Mouse (Mus musculus) embryonic facial prominence, embryonic 11.5 days (tissue): ENCODE measurements around the gene Alkbh1. TPM values are rescaled to one million over a fixed set of nuclear protein-coding genes. Genes with fewer than 3 reads are reported as not detected.

Source experiments
- ATAC-seq: fragments of 200-750 bp; cut with Nextera tagmentation; replicated peaks from 2 replicates; pipeline ENCODE4 v1.8.0; 2017; ENCODE audit warnings: low read depth; ENCODE audit not compliant: insufficient number of reproducible peaks, low FRiP score, low TSS enrichment
- DNase-seq: peaks from one replicate; pipeline ENCODE4 v3.0.0-alpha.2; 2015; ENCODE audit warnings: low spot score
- H3K27ac ChIP-seq: fragments of 300-500 bp; sonication (generic); replicated peaks from 2 replicates; pipeline ENCODE4 v1.5.1; 2014; ENCODE audit warnings: mild to moderate bottlenecking, low read depth, low read length, control low read depth
- H3K27me3 ChIP-seq: fragments of 300-500 bp; sonication (generic); 2 replicates; pipeline ENCODE4 v1.6.1; 2014; ENCODE audit warnings: mild to moderate bottlenecking, low read length, moderate library complexity, mixed read lengths; ENCODE audit not compliant: control insufficient read depth, insufficient read depth
- H3K36me3 ChIP-seq: fragments of 300-500 bp; sonication (generic); replicated peaks from 2 replicates; pipeline ENCODE4 v1.6.1; 2014; ENCODE audit warnings: low read depth, mild to moderate bottlenecking, low read length, moderate library complexity, mixed read lengths; ENCODE audit not compliant: control insufficient read depth, insufficient read depth
- H3K4me1 ChIP-seq: fragments of 300-500 bp; sonication (generic); 2 replicates; pipeline ENCODE4 v1.6.1; 2014; ENCODE audit warnings: low read length, mixed read lengths; ENCODE audit not compliant: control insufficient read depth, insufficient read depth
- H3K4me2 ChIP-seq: fragments of 300-500 bp; sonication (generic); 2 replicates; pipeline ENCODE4 v1.6.1; 2014; ENCODE audit warnings: low read depth, mild to moderate bottlenecking, control low read depth, low read length, moderate library complexity
- H3K4me3 ChIP-seq: fragments of 300-500 bp; sonication (generic); 2 replicates; pipeline ENCODE4 v1.5.1; 2014; ENCODE audit warnings: low read depth, low read length, control low read depth
- H3K9ac ChIP-seq: fragments of 300-500 bp; sonication (generic); replicated peaks from 2 replicates; pipeline ENCODE4 v1.6.1; 2014; ENCODE audit warnings: mild to moderate bottlenecking, control low read depth, low read length
- H3K9me3 ChIP-seq: fragments of 300-500 bp; sonication (generic); replicated peaks from 2 replicates; pipeline ENCODE4 v1.6.1; 2016; ENCODE audit warnings: mild to moderate bottlenecking, low read length, inconsistent platforms, mixed read lengths; ENCODE audit not compliant: control insufficient read depth
- WGBS: fragments of 180-500 bp; shearing (Covaris S2); extraction: QIAGEN DNeasy Blood & Tissue Kit; methylation state at CpG from one replicate; pipeline ENCODE4 v1.1.7; 2014; 5-methylcytosine and 5-hydroxymethylcytosine counted together
- polyA plus RNA-seq: library from polyadenylated mRNA; unstranded; fragments of >200 nt; fragmentation: Nextera tagmentation; extraction: Ambion mirVana; gene quantifications from 2 replicates; pipeline ENCODE4 v1.2.1, GENCODE M21; 2014

Alkbh1 gene
- polyA plus RNA-seq, 1 experiment from 2014 or later: 33.4 TPM

GRCm38 (mm10) chr12:87413179-87413790, 30.5 kb downstream of the Alkbh1 start:
- Histone ChIP-seq H3K9me3 (no peaks in the 10 kb centered on the region), H3K4me1 (no peaks in the 10 kb centered on the region), H3K4me3 (no peak overlapping the region), H3K4me2 (no peak overlapping the region), H3K36me3 (no peaks in the 10 kb centered on the region), H3K27me3 (no peaks in the 10 kb centered on the region), H3K27ac (no peak overlapping the region), H3K9ac (no peak overlapping the region)
- ATAC-seq: peak; percentile 53; the same call in 1 of the 2 replicates
- 23% methylated on average over 4 of the region's 4 CpGs for WGBS
- DNase-seq: peak; percentile 78

GRCm38 (mm10) chr12:87410999-87411398, 32.8 kb downstream of the Alkbh1 start:
- no peak overlapping the region for H3K4me3 ChIP-seq
- no peak overlapping the region for H3K27ac ChIP-seq
- H3K9me3 ChIP-seq: no peaks in the 10 kb centered on the region
- H3K27me3 ChIP-seq: no peaks in the 10 kb centered on the region
- ATAC-seq: no peak
- H3K9ac ChIP-seq: no peak overlapping the region
- no peaks in the 10 kb centered on the region for H3K4me1 ChIP-seq
- no peak for DNase-seq
- H3K4me2 ChIP-seq: no peak overlapping the region
- no peaks in the 10 kb centered on the region for H3K36me3 ChIP-seq
- 56% methylated on average over 7 of the region's 7 CpGs for whole genome bisulfite sequencing

DNA sequence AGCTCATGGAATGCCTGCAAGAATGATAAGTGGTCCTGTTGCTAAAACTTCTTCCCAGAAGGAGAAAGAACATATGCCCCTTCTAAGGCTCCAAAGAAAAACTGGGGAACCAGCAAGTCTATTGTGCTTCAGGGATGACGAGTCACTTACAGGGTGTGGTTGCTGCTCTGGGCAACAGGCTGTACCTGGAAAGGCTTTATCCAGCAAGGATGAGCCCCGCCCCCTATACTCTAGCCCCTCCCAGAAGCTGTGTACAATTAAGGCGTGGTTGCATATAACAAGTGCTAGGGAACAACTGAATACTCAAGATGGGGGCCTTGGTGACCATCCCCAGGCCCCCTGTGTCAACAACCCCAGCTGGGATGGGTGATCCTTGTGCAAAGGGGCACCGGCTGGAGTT, 34.7 kb downstream of the Alkbh1 start:
- Histone ChIP-seq H3K27ac (no peak overlapping the region), H3K9me3 (no peaks in the 10 kb centered on the region), H3K9ac (no peak overlapping the region), H3K4me1 (no peaks in the 10 kb centered on the region), H3K27me3 (no peaks in the 10 kb centered on the region), H3K4me2 (no peak overlapping the region), H3K36me3 (no peaks in the 10 kb centered on the region), H3K4me3 (no peak overlapping the region)
- ATAC-seq (no peak), DNase-seq (no peak)
- 82% methylated on average over 4 of the region's 4 CpGs for WGBS

GRCm38 (mm10) chr12:87407869-87408605, 35.8 kb downstream of the Alkbh1 start:
- Histone ChIP-seq H3K36me3 (no peaks in the 10 kb centered on the region), H3K9ac (peak overlapping the region; percentile 34), H3K27ac (no peak overlapping the region), H3K4me2 (peak overlapping the region; percentile 19; the same call in 1 of the 2 replicates), H3K9me3 (no peaks in the 10 kb centered on the region), H3K4me3 (no peak overlapping the region), H3K27me3 (no peaks in the 10 kb centered on the region), H3K4me1 (no peaks in the 10 kb centered on the region)
- peak; percentile 61 for DNase-seq
- no peak for ATAC-seq
- 32% methylated on average over 21 of the region's 21 CpGs for WGBS

DNA sequence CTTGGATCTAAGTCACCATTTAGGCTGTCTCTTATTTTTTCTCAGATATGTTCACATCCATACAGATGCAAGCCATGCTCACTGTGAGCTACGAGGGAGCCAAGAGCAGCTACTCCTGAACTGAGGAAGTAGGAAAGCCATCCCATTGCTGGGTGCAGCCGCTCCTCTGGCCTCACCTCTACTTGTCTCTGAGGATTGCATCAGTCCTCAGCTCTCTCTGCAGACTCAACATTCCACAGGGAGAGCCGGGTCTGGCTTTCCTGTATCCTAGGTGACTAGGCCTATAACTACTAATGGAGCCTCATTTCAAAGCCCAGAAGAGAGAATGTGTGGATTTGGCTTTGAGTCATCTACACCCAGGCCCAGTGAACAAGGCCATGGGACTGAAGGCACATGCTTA, 38.1 kb downstream of the Alkbh1 start:
- WGBS: 79% methylated on average over 3 of the region's 3 CpGs

GRCm38 (mm10) chr12:87405165-87405564, 38.7 kb downstream of the Alkbh1 start:
- DNase-seq (no peak), ATAC-seq (no peak)
- Histone ChIP-seq H3K9me3 (no peaks in the 10 kb centered on the region), H3K27ac (no peak overlapping the region), H3K36me3 (no peaks in the 10 kb centered on the region), H3K4me3 (no peak overlapping the region), H3K4me2 (no peak overlapping the region), H3K9ac (no peak overlapping the region), H3K4me1 (no peaks in the 10 kb centered on the region), H3K27me3 (no peaks in the 10 kb centered on the region)
- WGBS: 89% methylated on average over 4 of the region's 4 CpGs

More for the DNA sequence above, 38.1 kb downstream of the Alkbh1 start:
- Histone ChIP-seq H3K9ac (no peak overlapping the region), H3K4me3 (no peak overlapping the region), H3K9me3 (no peaks in the 10 kb centered on the region), H3K4me2 (no peak overlapping the region), H3K4me1 (no peaks in the 10 kb centered on the region), H3K27ac (no peak overlapping the region), H3K27me3 (no peaks in the 10 kb centered on the region), H3K36me3 (no peaks in the 10 kb centered on the region)
- no peak for ATAC-seq
- DNase-seq: no peak

GRCm38 (mm10) chr12:87401883-87402282, 41.9 kb downstream of the Alkbh1 start:
- ATAC-seq: no peak
- Histone ChIP-seq H3K27me3 (no peaks in the 10 kb centered on the region), H3K9ac (no peak overlapping the region), H3K4me2 (no peak overlapping the region), H3K36me3 (no peaks in the 10 kb centered on the region), H3K4me3 (no peak overlapping the region), H3K27ac (no peak overlapping the region), H3K4me1 (no peaks in the 10 kb centered on the region), H3K9me3 (no peaks in the 10 kb centered on the region)
- DNase-seq: peak; percentile 33
- 55% methylated on average over 6 of the region's 6 CpGs for WGBS

DNA sequence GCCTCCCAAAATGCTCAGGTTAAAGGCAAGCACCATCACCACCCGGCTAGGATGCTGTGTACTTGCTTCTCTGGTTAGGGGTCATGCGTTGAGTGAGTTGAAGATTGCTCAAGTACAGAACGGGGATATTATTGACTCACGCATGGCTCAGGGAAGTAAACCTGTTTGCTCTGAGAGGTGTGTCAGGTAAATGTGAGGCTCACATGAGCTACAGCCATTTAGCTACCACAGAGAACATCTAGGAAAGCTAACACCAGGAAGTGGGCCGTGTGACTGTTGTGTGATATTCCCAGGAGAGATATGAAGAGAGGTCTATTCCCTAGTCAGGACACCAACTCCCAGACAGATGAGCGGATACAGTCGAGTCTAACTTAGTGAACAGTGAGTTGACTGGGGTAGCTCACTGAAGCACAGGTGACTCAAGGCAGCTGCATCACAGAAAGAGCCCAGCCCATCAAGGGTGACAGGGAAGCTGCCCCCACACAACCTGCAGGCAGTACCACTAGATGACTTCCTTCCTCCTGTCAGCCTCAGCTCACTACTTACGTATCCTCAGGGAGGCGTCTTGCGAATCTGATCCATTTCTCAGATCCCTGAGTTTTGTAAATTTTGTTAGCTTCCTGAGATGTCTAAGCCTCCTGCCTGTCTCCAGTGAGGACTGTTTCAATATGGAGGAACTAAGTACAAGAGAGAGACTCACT, 44.5 kb downstream of the Alkbh1 start:
- H3K27me3 ChIP-seq: no peaks in the 10 kb centered on the region
- H3K27ac ChIP-seq: no peak overlapping the region
- no peaks in the 10 kb centered on the region for H3K9me3 ChIP-seq
- no peaks in the 10 kb centered on the region for H3K36me3 ChIP-seq
- H3K4me2 ChIP-seq: no peak overlapping the region
- no peaks in the 10 kb centered on the region for H3K4me1 ChIP-seq
- DNase-seq (no peak), ATAC-seq (no peak)
- WGBS: 80% methylated on average over 10 of the region's 10 CpGs
- H3K4me3 ChIP-seq: no peak overlapping the region
- H3K9ac ChIP-seq: no peak overlapping the region
